ENCODE assay signal across 8 mouse cellular contexts in the genomic region with DNA sequence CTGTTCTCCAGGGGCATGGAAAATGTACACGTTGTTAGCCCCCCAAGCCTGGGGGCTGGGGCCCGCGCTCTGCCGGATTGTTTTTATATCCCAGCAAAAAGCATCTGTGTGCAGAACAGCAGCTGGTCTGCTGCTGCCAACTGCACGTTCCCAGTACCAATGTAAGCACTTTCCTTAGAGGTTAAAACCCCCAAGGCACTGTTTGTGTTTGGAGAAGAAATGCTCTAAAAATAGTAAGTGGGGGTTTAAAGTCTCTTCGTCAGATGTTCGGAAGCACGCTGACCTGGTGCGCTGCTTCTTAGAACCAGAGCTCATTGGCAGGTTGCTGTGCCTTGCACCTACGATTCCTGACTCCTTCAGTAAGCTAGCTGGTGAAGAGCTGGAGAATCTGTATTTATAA.
DNase-seq lines count a peak whose midpoint lies in the region; ATAC-seq lines count a peak whose summit lies in the region.

No protein-coding gene starts in this region.

- DNase-seq in heart, adult 9 months (ENCODE audit: low spot score in 2 of 2) = no peak
- peak; percentile 17 for DNase-seq in embryo, embryonic 11.5 days (ENCODE audit: low read depth, low spot score)
- DNase-seq in cerebellum, postnatal 25 days = no peak
- DNase-seq in urinary bladder, postnatal 14 days (ENCODE audit: low spot score) = no peak
- no peak for DNase-seq in right cerebral cortex, postnatal 14 days

- WGBS in heart, embryonic 14.5 days = 38% methylated on average over 10 of the region's 10 CpGs
- 30% methylated on average over 10 of the region's 10 CpGs for WGBS in hindbrain, embryonic 16.5 days
- 36% methylated on average over 10 of the region's 10 CpGs for WGBS in midbrain, embryonic 16.5 days

- no peak overlapping the region for H3K27ac ChIP-seq in heart, embryonic 14.5 days (replicated peaks in 1 of 2; ENCODE audit: control insufficient read depth in 1 of 2, insufficient read depth in 1 of 2, low read depth in 2 of 2, low read length in 2 of 2)
- peak overlapping the region; percentile 51 for H3K27ac ChIP-seq in hindbrain, embryonic 16.5 days (ENCODE audit: low read depth, low read length)
- peak overlapping the region; percentile 51 for H3K27ac ChIP-seq in midbrain, embryonic 16.5 days (ENCODE audit: low read length)

- peaks cover 3 to 10% of the 10 kb centered on the region in 2 experiments; a peak in 3 of 4 replicates for H3K4me1 ChIP-seq in heart, embryonic 14.5 days (ENCODE audit: control insufficient read depth in 2 of 2, insufficient read depth in 2 of 2, low read length in 2 of 2)
- peaks cover 8% of the 10 kb centered on the region for H3K4me1 ChIP-seq in hindbrain, embryonic 16.5 days (ENCODE audit: control insufficient read depth, insufficient read depth, low read depth, low read length)
- peaks cover 9% of the 10 kb centered on the region; the same call in 1 of the 2 replicates for H3K4me1 ChIP-seq in midbrain, embryonic 16.5 days (ENCODE audit: control insufficient read depth, insufficient read depth, low read length)

- no peaks in the 10 kb centered on the region for H3K9me3 ChIP-seq in heart, embryonic 14.5 days (ENCODE audit: control insufficient read depth, low read length)
- H3K9me3 ChIP-seq in hindbrain, embryonic 16.5 days (ENCODE audit: control insufficient read depth, low read length) = no peaks in the 10 kb centered on the region
- H3K9me3 ChIP-seq in midbrain, embryonic 16.5 days (replicated peaks; ENCODE audit: control insufficient read depth, low read length, poor library complexity, severe bottlenecking) = no peaks in the 10 kb centered on the region

- H3K27me3 ChIP-seq in heart, embryonic 14.5 days (ENCODE audit: control insufficient read depth, insufficient read depth, low read length) = no peaks in the 10 kb centered on the region
- no peaks in the 10 kb centered on the region for H3K27me3 ChIP-seq in hindbrain, embryonic 16.5 days (replicated peaks; ENCODE audit: control insufficient read depth, insufficient read depth, low read length)
- no peaks in the 10 kb centered on the region for H3K27me3 ChIP-seq in midbrain, embryonic 16.5 days (ENCODE audit: control insufficient read depth, insufficient read depth, low read depth, low read length)

- no peak overlapping the region for H3K9ac ChIP-seq in heart, embryonic 14.5 days (ENCODE audit: low read length)
- H3K9ac ChIP-seq in hindbrain, embryonic 16.5 days (ENCODE audit: low read depth, low read length) = peak overlapping the region; percentile 37; the same call in 1 of the 2 replicates
- peak overlapping the region; percentile 27; the same call in 1 of the 2 replicates for H3K9ac ChIP-seq in midbrain, embryonic 16.5 days (ENCODE audit: low read depth, low read length)

- no peak overlapping the region for H3K4me3 ChIP-seq in heart, embryonic 14.5 days (ENCODE audit: control insufficient read depth in 1 of 2, insufficient read depth in 1 of 2, low read depth in 1 of 2, low read length in 2 of 2)
- H3K4me3 ChIP-seq in hindbrain, embryonic 16.5 days (ENCODE audit: low read length) = no peak overlapping the region
- no peak overlapping the region for H3K4me3 ChIP-seq in midbrain, embryonic 16.5 days (ENCODE audit: low read depth, low read length)

- H3K4me2 ChIP-seq in heart, embryonic 14.5 days (ENCODE audit: low read length) = peak overlapping the region; percentile 44
- peak overlapping the region; percentile 46 for H3K4me2 ChIP-seq in hindbrain, embryonic 16.5 days (ENCODE audit: low read length)
- peak overlapping the region; percentile 47 for H3K4me2 ChIP-seq in midbrain, embryonic 16.5 days (ENCODE audit: low read length)

- no peak for ATAC-seq in heart, embryonic 14.5 days (ENCODE audit: insufficient number of reproducible peaks, insufficient read depth, low FRiP score, low read depth)
- peak; percentile 44 for ATAC-seq in hindbrain, embryonic 16.5 days
- peak; percentile 68 for ATAC-seq in midbrain, embryonic 16.5 days

- H3K36me3 ChIP-seq in heart, embryonic 14.5 days (ENCODE audit: control insufficient read depth, insufficient read depth, low read length) = no peaks in the 10 kb centered on the region
- H3K36me3 ChIP-seq in hindbrain, embryonic 16.5 days (ENCODE audit: control insufficient read depth, insufficient read depth, low read length) = no peaks in the 10 kb centered on the region
- no peaks in the 10 kb centered on the region for H3K36me3 ChIP-seq in midbrain, embryonic 16.5 days (ENCODE audit: control insufficient read depth, insufficient read depth, low read length)

Comparison
In these comparisons a context has a peak if more than half of its experiments do, and no peak if none do; other contexts are left out.
1. H3K27ac ChIP-seq: peak in hindbrain, embryonic 16.5 days (single experiment) and midbrain, embryonic 16.5 days (single experiment); none in heart, embryonic 14.5 days (0 of 2).
2. Peak in every context shown above with its lines, with median percentiles within 50 percentile points of each other: H3K4me2 ChIP-seq.